Mouse (Mus musculus): ENCODE data around the gene Sirt5. TPM values are rescaled to one million over a fixed set of nuclear protein-coding genes. Genes with fewer than 3 reads are reported as not detected.
A peak's percentile ranks its signal among the peaks of the same experiment; 100 is the strongest.

Gene Sirt5
- polyA plus RNA-seq, 1 experiment, result 23.1 TPM

GRCm38 (mm10) chr13:43354362-43354761, 10.9 kb upstream of the Sirt5 start:
- H3K27ac ChIP-seq (replicated peaks; ENCODE audit: low read depth, low read length), result no peak overlapping the region
- peaks cover 3% of the 10 kb centered on the region; the same call in 1 of the 2 replicates for H3K4me1 ChIP-seq (ENCODE audit: control insufficient read depth, insufficient read depth, insufficient read length, low read length)
- H3K4me3 ChIP-seq (ENCODE audit: insufficient read depth, low read depth, low read length), result no peak overlapping the region

DNA sequence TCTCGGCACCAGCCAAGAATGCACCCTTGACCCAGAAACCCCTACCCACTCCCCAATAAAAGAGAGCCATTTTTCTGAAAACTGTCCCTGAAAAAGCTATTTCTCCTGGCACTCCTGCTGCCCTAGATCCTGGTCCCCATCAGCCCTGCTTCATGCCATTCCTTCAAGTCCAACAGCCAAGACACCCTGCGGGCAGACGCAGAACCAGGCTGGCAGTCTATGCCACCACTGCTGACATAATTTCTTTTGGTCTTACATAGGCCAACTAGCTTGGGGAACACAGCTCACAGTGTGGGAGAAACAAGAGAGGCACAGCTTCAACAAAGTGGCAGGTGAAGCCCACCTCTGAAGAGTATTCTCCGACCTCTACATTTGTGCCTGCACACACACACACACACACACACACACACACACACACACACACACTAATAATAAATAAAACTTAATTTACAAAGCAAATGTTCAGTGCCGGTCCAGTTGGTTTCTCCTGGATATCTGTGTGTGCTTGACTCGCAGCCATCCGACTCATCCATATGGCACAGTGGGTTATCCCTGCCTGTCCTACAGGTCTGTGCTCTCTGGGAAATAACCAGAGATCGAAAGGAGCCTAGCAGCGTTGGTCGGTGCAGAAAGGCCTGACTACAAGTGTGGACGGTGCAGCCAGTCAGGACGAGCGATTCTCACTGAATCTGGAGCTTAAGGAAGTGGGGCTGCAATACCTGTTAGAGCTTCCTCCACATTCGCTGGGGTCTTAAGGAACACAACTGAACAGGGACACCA, 8.8 kb upstream of the Sirt5 start:
- Histone ChIP-seq H3K27ac (replicated peaks; ENCODE audit: low read depth, low read length) (no peak overlapping the region), H3K4me1 (ENCODE audit: control insufficient read depth, insufficient read depth, insufficient read length, low read length) (no peaks in the 10 kb centered on the region), H3K4me3 (ENCODE audit: insufficient read depth, low read depth, low read length) (no peak overlapping the region)

- no peak overlapping the region for H3K27ac ChIP-seq (replicated peaks; ENCODE audit: low read depth, low read length)
- H3K4me1 ChIP-seq (ENCODE audit: control insufficient read depth, insufficient read depth, insufficient read length, low read length), result no peaks in the 10 kb centered on the region
Observed at GRCm38 (mm10) chr13:43360534-43360933, 4.8 kb upstream of the Sirt5 start.

GRCm38 (mm10) chr13:43362353-43362752, 2.9 kb upstream of the Sirt5 start:
- Histone ChIP-seq H3K4me3 (ENCODE audit: insufficient read depth, low read depth, low read length) (no peak overlapping the region), H3K27ac (replicated peaks; ENCODE audit: low read depth, low read length) (no peak overlapping the region), H3K4me1 (ENCODE audit: control insufficient read depth, insufficient read depth, insufficient read length, low read length) (no peaks in the 10 kb centered on the region)

More at GRCm38 (mm10) chr13:43360534-43360933, 4.8 kb upstream of the Sirt5 start:
- H3K4me3 ChIP-seq (ENCODE audit: insufficient read depth, low read depth, low read length), result no peak overlapping the region

DNA sequence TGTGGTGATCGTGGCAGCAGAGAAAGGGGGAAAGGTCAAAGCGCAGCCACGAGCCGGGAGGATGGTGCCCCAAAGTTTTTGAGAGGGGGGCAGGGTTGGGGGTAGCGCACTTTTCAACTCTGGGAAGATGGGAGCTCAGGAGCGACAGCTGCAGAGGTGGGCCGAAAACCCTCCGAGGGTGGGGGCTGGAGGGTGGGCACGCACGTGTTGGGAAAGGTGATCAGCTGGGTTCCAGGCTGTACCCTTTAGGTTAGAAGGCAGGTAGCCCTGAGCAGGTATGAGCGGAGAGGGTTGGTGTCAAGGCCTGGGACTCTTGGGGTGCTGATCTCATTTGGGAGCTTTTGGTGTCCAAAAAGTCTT, 509 bp downstream of the Sirt5 start:
- peak overlapping the region; percentile 67 for H3K27ac ChIP-seq (replicated peaks; ENCODE audit: low read depth, low read length)
- H3K4me3 ChIP-seq (ENCODE audit: insufficient read depth, low read depth, low read length), result peak overlapping the region; percentile 93
- no peaks in the 10 kb centered on the region for H3K4me1 ChIP-seq (ENCODE audit: control insufficient read depth, insufficient read depth, insufficient read length, low read length)

DNA sequence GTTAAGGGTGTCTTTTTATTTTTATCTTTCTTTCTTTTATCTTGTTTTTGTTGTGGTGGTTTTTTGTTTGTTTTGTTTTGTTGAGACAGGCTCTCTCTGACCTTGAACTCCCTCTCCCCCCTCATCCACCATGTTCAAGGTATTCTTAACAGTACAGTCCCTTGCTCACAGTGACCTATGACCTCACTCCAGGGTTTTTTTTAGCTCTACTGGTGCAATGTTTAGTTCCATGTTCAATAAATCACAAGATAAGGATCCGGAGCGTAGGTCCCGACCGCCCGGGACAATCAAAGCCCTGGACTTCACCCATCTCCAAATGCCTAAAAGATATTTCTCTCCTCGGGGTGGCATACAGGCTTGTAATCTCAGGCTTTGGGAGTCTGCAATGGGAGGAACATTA, 4.8 kb downstream of the Sirt5 start:
- H3K27ac ChIP-seq (replicated peaks; ENCODE audit: low read depth, low read length), result no peak overlapping the region

GRCm38 (mm10) chr13:43372892-43373291, 7.6 kb downstream of the Sirt5 start:
- H3K4me3 ChIP-seq (ENCODE audit: insufficient read depth, low read depth, low read length), result no peak overlapping the region
- H3K4me1 ChIP-seq (ENCODE audit: control insufficient read depth, insufficient read depth, insufficient read length, low read length), result peaks cover 8% of the 10 kb centered on the region; the same call in 1 of the 2 replicates
- H3K27ac ChIP-seq (replicated peaks; ENCODE audit: low read depth, low read length), result no peak overlapping the region

More for the DNA sequence above, 4.8 kb downstream of the Sirt5 start:
- Histone ChIP-seq H3K4me1 (ENCODE audit: control insufficient read depth, insufficient read depth, insufficient read length, low read length) (peaks cover 8% of the 10 kb centered on the region; the same call in 1 of the 2 replicates), H3K4me3 (ENCODE audit: insufficient read depth, low read depth, low read length) (no peak overlapping the region)

DNA sequence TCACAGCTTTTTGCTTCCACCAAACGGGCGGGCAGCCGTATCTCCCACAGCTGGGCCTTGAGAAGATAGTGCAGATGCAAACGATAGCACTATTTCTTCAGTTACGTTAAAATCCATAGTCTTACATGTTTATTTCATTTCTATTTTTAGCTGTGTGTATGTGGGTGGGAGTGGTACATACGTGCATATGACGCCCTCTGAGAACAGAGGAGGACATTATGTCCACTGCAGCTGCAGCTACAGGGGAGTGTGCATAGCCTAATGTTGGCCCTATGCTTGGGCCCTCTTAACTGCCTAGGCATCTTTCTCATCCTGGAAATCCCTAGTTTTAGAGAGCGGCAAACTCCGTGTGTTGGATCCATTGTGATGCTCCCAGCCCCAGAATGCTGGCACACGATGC, 8.9 kb downstream of the Sirt5 start:
- Histone ChIP-seq H3K4me1 (ENCODE audit: control insufficient read depth, insufficient read depth, insufficient read length, low read length) (peaks cover 8% of the 10 kb centered on the region; the same call in 1 of the 2 replicates), H3K4me3 (ENCODE audit: insufficient read depth, low read depth, low read length) (no peak overlapping the region), H3K27ac (replicated peaks; ENCODE audit: low read depth, low read length) (no peak overlapping the region)

DNA sequence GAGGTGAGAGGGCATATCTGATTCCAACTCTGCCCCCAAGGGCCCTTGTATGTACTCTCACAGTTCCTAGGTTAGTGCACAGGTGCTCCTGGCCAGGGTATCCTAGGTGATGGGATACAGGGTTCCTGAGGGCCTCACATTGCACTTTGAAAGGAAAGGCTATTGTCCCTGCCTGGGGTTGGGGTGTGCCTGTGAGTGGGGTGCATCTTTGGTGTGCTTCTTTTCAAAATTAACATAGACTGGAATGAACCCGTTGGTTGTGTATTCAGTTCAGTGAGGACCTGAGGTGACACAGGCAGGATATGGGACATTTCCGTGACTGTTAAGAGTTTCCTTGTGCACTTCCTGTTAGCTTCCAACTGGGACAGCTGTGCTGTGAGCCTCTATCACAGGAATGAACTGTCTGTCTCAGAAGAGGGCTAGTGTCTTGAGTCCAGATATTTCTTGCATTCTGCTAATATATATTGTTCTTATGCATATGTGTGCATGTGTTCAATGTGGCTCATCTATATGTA, 9.7 kb downstream of the Sirt5 start:
- H3K4me1 ChIP-seq (ENCODE audit: control insufficient read depth, insufficient read depth, insufficient read length, low read length), result peaks cover 8% of the 10 kb centered on the region; the same call in 1 of the 2 replicates
- no peak overlapping the region for H3K4me3 ChIP-seq (ENCODE audit: insufficient read depth, low read depth, low read length)
- peak overlapping the region; percentile 82 for H3K27ac ChIP-seq (replicated peaks; ENCODE audit: low read depth, low read length)

DNA sequence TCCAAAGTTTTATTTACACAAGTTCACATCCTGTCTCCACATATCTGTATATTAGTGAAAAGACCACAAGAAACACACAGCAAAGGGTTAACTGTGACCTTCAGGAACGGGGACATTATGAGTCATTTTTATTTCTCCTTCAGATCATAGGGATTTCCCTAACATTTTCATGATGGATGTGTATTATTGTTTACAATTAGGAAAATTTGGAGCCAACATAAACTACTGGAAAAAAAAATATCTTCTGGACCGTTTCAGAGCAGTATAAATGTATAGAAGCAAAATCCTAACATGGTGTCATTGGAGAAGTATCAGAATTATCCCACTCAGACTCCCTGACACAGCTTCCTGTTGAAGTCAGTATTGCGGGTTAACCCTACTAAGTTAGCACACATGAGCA, 14.7 kb downstream of the Sirt5 start:
- Histone ChIP-seq H3K4me3 (ENCODE audit: insufficient read depth, low read depth, low read length) (no peak overlapping the region), H3K4me1 (ENCODE audit: control insufficient read depth, insufficient read depth, insufficient read length, low read length) (no peaks in the 10 kb centered on the region), H3K27ac (replicated peaks; ENCODE audit: low read depth, low read length) (no peak overlapping the region)

DNA sequence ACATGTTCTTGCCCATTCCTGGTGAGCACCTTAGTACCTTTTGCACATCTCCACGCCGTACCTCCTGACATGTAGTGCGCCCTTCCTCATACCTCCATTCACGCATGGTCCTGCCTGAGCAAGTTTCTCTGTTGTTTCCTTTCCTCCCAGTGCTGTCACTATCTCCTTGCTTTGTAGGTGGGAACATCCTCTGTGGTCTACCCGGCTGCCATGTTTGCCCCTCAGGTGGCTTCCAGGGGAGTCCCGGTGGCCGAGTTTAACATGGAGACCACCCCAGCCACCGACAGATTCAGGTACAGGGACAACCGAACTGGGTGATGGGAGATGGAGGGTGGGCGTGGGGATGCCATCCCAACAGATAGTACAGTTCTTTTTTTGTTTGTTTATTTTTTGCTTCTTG, 20.0 kb downstream of the Sirt5 start:
- H3K27ac ChIP-seq (replicated peaks; ENCODE audit: low read depth, low read length), result no peak overlapping the region
- H3K4me1 ChIP-seq (ENCODE audit: control insufficient read depth, insufficient read depth, insufficient read length, low read length), result no peaks in the 10 kb centered on the region
- no peak overlapping the region for H3K4me3 ChIP-seq (ENCODE audit: insufficient read depth, low read depth, low read length)

- Histone ChIP-seq H3K4me1 (ENCODE audit: control insufficient read depth, insufficient read depth, insufficient read length, low read length) (peaks cover 5% of the 10 kb centered on the region; the same call in 1 of the 2 replicates), H3K27ac (replicated peaks; ENCODE audit: low read depth, low read length) (no peak overlapping the region), H3K4me3 (ENCODE audit: insufficient read depth, low read depth, low read length) (no peak overlapping the region)
Observed at GRCm38 (mm10) chr13:43397700-43398296, 32.5 kb downstream of the Sirt5 start.

- Histone ChIP-seq H3K27ac (replicated peaks; ENCODE audit: low read depth, low read length) (peak within 1 kb of the TSS; percentile 98), H3K4me1 (ENCODE audit: control insufficient read depth, insufficient read depth, insufficient read length, low read length) (peaks cover 5% of the 10 kb centered on the region; the same call in 1 of the 2 replicates), H3K4me3 (ENCODE audit: insufficient read depth, low read depth, low read length) (peak within 1 kb of the TSS; percentile 92)
Observed at GRCm38 (mm10) chr13:43398297-43399080, 33.2 kb downstream of the Sirt5 start, which contains the start of gene Nol7. Nol7 (plus strand) TSS chr13:43398390.

DNA sequence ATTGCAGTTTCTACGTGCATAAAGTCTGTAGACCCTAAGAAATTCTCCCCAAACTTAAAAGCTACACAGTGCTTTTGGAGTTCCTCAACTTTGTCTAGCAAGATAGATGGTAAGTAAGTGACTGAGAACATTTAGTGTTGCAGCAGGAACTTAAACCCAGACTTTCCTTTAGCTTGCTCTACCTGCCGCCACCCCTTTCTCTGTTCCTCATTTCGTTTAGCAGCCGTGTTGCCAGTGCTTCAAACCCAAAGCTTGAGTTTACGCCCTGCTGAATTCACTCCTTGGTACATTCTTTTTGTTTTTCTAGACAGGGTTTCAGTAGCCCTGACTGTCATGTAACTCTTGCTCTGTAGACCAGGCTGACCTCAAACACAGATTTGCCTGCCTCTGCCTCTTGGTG, 34.3 kb downstream of the Sirt5 start:
- H3K27ac ChIP-seq (replicated peaks; ENCODE audit: low read depth, low read length), result 0 out of 2 replicates have a peak overlapping the region, but pooled peaks have one; percentile 9
- no peak overlapping the region for H3K4me3 ChIP-seq (ENCODE audit: insufficient read depth, low read depth, low read length)
- H3K4me1 ChIP-seq (ENCODE audit: control insufficient read depth, insufficient read depth, insufficient read length, low read length), result peaks cover 5% of the 10 kb centered on the region; the same call in 1 of the 2 replicates

- Histone ChIP-seq H3K4me3 (ENCODE audit: insufficient read depth, low read depth, low read length) (no peak overlapping the region), H3K27ac (replicated peaks; ENCODE audit: low read depth, low read length) (no peak overlapping the region), H3K4me1 (ENCODE audit: control insufficient read depth, insufficient read depth, insufficient read length, low read length) (no peaks in the 10 kb centered on the region)
Observed at GRCm38 (mm10) chr13:43412311-43412710, 47.0 kb downstream of the Sirt5 start.
